Mouse (Mus musculus) kidney, postnatal 36 days (tissue): Measurements from ENCODE around the gene Lrp5.

ENCODE experiments used
- DNase-seq, 2 experiments: peaks; one replicate each; pipeline ENCODE4 v3.0.0; 2021 to 2022; ENCODE audit warnings: mixed read lengths in 2 of 2

The Lrp5 gene

DNA sequence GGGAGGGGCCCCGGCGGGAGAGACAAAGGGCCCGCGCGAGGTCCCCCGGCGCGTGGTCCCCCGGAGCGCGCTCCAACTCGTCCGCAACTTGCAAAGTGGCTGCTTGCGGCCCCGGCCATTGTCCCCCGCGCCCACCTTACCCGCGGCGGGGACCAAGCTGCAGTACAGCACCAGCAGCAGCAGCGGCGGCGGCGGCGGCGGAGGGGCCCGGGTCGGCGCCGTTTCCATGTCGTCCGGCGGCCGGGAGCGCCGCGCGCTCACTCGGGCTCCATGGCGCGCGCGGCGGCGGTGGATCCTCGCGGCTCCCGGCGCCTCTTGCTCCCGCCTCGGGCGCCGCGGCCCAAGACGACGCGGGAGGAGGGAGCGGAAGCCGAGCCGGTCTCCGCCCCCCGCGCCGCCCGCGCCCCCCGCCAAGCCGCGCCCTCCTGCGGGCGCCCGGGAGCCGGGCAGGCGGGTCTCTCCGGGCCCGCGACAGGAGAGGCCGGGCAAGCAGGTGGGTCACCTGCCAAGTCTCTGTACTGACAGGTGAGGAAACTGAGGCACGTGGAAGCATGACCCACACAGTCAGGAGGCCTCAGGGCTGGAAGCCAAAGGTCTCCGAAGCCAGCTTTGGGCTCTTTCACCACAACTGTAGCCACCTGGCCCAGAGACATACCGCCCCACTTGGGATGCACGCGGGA lies at the start of gene Lrp5:
TSS of gene Lrp5 (minus strand) at position 350 of the 680 bp plus-strand sequence.
- DNase-seq: peak; percentile 63 to 87

- peak; percentile 42 to 62 for DNase-seq
These were observed 49.6 kb upstream of the Lrp5 start for GRCm38 (mm10) chr19:3736001-3736400.

GRCm38 (mm10) chr19:3730781-3731646 lies 44.6 kb upstream of the Lrp5 start:
- DNase-seq: no peak

- no peak for DNase-seq
These were observed 42.5 kb upstream of the Lrp5 start for GRCm38 (mm10) chr19:3728901-3729300.

DNA sequence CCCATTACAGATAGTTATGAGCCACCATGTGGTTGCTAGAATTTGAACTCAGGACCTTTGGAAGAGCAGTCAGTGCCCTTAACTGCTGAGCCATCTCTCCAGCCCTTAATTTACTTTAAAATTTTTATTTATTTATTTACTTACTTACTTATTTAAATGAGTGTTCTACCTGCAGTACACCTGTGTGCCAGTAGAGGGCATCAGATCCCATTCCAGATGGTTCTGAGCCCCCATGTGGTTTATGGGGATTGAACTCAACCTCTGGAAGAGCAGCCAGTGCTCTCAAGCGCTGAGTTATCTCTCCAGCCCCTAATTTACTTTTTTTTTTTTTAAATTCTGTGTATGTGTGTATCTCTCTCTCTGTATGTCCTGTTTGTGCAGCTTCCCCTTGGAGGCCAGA lies 38.4 kb upstream of the Lrp5 start:
- peak; percentile 85 to 89 for DNase-seq

DNA sequence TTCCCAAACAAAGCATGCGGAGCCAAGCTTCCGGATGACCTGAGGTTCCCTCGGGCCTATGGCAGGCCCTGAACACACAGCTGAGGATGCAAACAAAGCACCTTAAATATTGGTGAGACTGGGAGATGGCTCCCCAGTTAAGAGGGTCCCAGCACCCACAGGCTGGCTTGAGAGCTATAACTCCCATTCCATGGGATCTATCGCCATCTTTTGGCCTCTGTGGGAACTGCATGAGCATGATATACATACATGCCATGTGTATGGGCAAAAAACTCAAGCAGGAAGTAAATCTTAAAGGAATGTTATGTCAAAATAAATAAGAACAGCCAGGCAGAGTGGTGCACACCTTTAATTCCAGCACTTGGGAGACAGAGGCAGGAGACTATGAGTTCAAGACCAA lies 37.5 kb upstream of the Lrp5 start:
- DNase-seq: peak in 1 of 2 experiments; percentile 72

- DNase-seq: no peak
These were observed 36.8 kb upstream of the Lrp5 start for GRCm38 (mm10) chr19:3723170-3723569.

GRCm38 (mm10) chr19:3719362-3719891 lies 33.1 kb upstream of the Lrp5 start:
- peak; percentile 74 to 89 for DNase-seq

- peak; percentile 69 to 80 for DNase-seq
These were observed 32.4 kb upstream of the Lrp5 start for GRCm38 (mm10) chr19:3718481-3719361.

DNA sequence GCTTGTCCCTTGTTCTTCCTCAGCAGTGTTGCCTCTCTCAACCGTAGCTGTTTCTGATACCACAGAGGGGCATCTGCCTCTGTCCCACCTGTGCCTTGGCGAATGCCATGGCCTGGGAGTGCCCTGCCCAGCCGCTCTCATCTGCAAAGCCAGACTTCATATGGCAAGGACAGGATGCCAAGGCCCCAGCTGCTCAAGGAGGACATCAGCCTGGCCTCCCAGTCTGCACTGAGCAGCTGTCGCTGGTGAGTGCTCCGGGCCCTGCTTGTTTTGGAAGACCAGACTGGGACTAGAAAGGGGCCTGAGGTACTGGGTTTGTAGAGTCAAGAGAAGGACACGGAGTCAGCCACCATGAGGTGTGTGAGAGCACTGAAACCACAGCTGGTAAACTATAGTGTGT lies 28.0 kb upstream of the Lrp5 start:
- no peak for DNase-seq

GRCm38 (mm10) chr19:3710436-3710835 lies 24.1 kb upstream of the Lrp5 start:
- no peak for DNase-seq

DNA sequence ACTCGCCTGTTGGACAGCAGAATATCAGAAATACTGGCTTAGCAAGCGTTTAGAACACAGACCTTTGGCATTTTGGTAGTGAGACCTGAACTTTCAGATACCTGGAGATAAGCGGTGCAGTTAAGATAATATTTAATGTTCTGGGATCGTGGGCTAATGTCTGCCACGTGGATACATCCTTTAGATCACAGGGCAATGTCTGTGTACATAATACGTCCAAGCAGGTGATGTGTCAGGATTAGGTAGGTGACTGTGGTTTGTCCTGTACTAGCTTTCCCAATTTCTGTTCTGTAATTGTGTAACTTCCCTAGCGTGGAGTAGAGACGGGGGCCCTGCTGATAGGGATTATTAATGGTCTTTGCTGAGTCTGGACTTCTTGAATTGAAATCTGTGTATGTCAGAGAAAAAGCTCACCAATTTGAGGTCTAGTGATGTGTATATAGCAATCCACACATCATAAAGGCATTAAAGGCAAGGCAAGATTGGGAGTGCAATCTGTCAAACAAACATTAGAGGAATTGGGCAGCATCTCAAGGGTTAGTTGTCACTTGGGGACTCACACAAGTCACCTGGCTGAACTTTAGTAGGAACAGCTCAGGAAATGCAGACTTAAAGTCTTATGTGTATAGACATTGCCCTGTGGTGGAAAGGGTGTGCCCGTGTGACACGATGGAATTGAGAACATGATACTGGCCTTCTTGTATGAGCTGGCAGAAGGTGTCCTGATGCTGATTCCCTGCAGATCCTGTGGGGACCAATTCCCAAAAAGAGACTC lies 22.8 kb upstream of the Lrp5 start:
- no peak for DNase-seq

DNA sequence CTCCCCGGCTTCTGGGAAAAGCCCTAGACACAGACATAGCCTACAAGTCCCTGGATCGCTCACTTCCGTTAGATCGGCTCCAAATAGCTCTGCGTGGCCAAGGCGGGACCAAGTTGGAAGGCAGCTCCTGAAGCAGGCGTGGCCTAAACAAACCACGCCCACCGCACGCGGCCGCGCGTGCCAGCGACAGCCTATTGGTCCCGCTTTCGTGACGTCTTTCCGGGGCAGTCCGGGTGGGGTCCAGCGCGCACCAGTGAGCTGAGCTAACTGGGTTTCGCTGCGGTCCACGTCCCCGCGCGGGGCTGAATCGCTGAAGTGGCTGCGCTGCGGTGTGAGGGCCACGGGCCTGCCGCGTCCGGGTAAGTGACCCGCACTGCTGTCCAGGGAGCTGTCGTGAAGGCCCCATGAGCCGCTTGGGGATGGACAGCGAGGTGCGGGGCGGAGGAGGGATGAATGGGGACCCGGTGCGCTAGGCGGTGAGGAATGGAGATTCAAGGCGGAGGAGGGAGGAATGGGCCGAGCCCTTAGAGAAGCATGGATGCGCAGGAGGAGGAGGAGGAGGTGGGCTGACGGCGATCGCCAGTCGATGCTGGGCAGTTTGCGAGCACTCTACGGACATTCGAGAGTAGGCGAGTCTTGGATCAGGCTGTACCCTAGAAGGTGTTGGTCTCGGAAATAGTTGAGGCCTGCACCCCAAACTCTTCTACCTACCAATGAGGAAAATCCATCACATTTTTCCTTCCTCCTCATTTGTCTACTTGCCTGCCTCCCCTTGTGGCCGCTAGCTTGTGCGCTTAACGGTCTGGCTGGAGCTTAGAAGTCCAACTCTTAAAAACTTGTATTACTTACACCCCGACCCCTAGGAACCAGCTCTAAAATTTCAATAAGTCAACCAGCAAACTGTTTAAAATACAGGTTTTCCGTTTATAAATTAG lies 22.0 kb upstream of the Lrp5 start, which contains the start of gene 1810055G02Rik:
TSS of gene 1810055G02Rik (plus strand) at position 216 of the 935 bp plus-strand sequence.
- DNase-seq: peak; percentile 98 to 99

GRCm38 (mm10) chr19:3707553-3707952 lies 21.2 kb upstream of the Lrp5 start:
- no peak for DNase-seq

DNA sequence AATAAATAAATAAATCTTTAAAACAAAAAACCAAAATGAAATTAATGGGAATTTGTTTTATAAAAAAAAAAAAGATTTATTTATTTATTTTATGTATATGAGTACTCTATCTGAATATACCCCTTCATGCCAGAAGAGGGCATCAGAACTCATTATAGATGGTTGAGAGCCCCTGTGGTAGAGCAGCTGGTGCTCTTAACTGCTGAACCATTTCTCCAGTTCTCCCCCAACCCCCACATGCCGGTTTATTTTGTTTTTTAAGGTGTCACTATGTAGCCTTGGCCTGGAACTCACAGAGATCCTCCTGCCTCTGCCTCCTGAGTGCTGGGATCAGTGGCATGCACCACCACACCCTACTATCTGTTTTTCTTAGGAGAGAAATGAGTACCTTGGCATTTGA lies 19.9 kb upstream of the Lrp5 start:
- peak in 1 of 2 experiments; percentile 26 for DNase-seq

DNA sequence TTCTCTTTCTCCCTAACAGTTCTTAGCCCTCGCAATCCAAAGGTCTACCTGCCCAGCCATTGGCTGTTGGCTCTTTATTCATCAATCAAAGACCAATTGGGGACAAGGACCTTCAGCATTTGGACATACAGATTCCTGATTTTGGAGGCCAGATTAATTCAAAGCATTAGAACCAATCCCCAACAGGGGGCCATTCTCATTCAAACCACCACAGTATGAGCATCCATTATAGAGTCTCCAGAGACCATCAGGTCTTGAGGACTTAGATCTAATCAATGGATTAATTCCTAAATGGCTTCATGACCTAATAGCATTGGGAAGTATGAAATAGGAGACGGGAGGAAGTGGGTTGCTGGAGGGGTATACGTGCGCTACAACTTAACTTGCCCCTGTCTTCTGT lies 16.1 kb upstream of the Lrp5 start:
- no peak for DNase-seq

- peak; percentile 77 to 88 for DNase-seq
These were observed 13.4 kb upstream of the Lrp5 start for GRCm38 (mm10) chr19:3699508-3700438.

DNA sequence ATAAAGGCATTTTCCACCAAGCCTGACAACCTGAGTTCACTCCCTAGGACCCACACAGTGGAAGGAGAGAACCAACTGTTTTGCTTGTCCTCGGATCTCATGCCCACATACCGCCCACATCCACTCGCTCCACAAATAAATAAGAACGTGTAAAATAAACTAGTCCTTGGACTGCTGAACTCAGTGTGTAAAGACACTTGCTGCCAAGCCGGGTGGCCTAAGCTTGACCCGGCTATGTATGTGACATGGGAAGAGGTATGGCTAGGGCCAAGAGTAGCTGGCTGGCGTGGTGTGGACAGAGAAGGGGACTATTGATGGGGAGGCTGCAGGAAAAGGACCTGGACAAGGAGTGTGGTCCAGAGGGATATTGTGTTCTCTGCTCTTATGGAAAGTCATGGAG lies 11.7 kb upstream of the Lrp5 start:
- no peak for DNase-seq

GRCm38 (mm10) chr19:3695976-3696375 lies 9.6 kb upstream of the Lrp5 start:
- no peak for DNase-seq

- no peak for DNase-seq
These were observed 9.1 kb upstream of the Lrp5 start for GRCm38 (mm10) chr19:3695471-3695870.
